Mouse (Mus musculus) gastrocnemius, adult 18-20 months (tissue): Measurements from ENCODE around the gene D5Ertd577e. TPM values are rescaled to one million over a fixed set of nuclear protein-coding genes. Genes with fewer than 3 reads are reported as not detected.
"Not testable (repeated sequence)": the region's sequence is repeated elsewhere in the genome, so short reads cannot be mapped to it uniquely, and the experiment has no call there.

ENCODE experiments used
- DNase-seq: peaks from one replicate; pipeline ENCODE4 v3.0.0; 2021; ENCODE audit warnings: low spot score
- long read RNA-seq, 2 experiments: library from polyadenylated mRNA; stranded (forward); transcript quantifications; one replicate each; pipeline ENCODE4 v2.0.0; 2021
- total RNA-seq, 2 experiments: library from RNA; stranded (reverse); gene quantifications; 2 replicates each; pipeline ENCODE4 v1.2.3; 2021

The D5Ertd577e gene
- total RNA-seq: not detected
- long read RNA-seq, experiment 1: 0 reads
- long read RNA-seq, experiment 2: 0 reads

GRCm38 (mm10) chr5:95456506-95456905 is at the start of gene D5Ertd577e:
Gene D5Ertd577e, plus strand, starts transcription at chr5:95456806.
- DNase-seq: not testable (repeated sequence)

DNA sequence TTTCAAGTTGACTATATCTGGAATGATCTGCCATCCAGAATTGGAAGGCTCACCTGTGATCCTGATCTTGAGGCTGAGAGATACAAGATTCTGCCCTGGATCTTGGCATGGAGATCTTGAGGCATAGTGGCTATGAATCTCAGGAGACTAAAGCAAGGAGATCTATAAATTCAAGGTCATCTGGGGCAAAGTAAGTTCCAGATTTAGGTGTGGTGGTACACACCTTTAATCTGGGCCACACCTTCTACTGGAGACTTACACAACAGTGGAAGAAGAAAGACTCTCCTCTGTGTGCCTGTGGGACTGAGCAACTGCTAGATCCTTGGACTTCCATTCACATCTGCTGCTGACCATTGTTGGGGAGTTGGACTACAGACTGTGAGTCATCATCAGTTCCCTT is 53.9 kb downstream of the D5Ertd577e start, which contains the start of gene Gm3286:
Gene Gm3286 (plus strand): TSS at position 301 of the 400 bp plus-strand sequence.
- not testable (repeated sequence) for DNase-seq

Other genes with a start within 250 kb of the D5Ertd577e start
- not detected for gene Gm10424, start 184.0 kb upstream of the D5Ertd577e start, total RNA-seq
- gene Gm3259, start 150.9 kb upstream of the D5Ertd577e start, total RNA-seq: not detected
- gene Gm3286, start 54.0 kb downstream of the D5Ertd577e start, total RNA-seq: not detected
- not detected for gene Gm7971, start 138.1 kb downstream of the D5Ertd577e start, total RNA-seq